Mouse (Mus musculus): ENCODE measurements around the gene Ankrd54.
"Not testable (repeated sequence)": the region's sequence is repeated elsewhere in the genome, so short reads cannot be mapped to it uniquely, and the experiment has no call there.

Gene Ankrd54

GRCm38 (mm10) chr15:79018191-79018590 lies 44.5 kb downstream of the Ankrd54 start:
- peak; percentile 22 for DNase-seq (ENCODE audit: inconsistent ontology term)

GRCm38 (mm10) chr15:79013382-79013781 lies 49.3 kb downstream of the Ankrd54 start:
- no peak for DNase-seq (ENCODE audit: inconsistent ontology term)

- DNase-seq (ENCODE audit: inconsistent ontology term) = no peak
These were observed 51.1 kb downstream of the Ankrd54 start for GRCm38 (mm10) chr15:79011550-79011949.

GRCm38 (mm10) chr15:79009734-79010133 lies 53.0 kb downstream of the Ankrd54 start:
- DNase-seq (ENCODE audit: inconsistent ontology term) = no peak

GRCm38 (mm10) chr15:79007836-79008235 lies 54.9 kb downstream of the Ankrd54 start:
- not testable (repeated sequence) for DNase-seq (ENCODE audit: inconsistent ontology term)

GRCm38 (mm10) chr15:79007059-79007458 lies 55.6 kb downstream of the Ankrd54 start:
- no peak for DNase-seq (ENCODE audit: inconsistent ontology term)

GRCm38 (mm10) chr15:79006638-79007037 lies 56.1 kb downstream of the Ankrd54 start:
- DNase-seq (ENCODE audit: inconsistent ontology term) = no peak

GRCm38 (mm10) chr15:79005581-79005980 lies 57.1 kb downstream of the Ankrd54 start:
- no peak for DNase-seq (ENCODE audit: inconsistent ontology term)

All from Muller cell, postnatal 12 days (primary cell).